Mouse (Mus musculus): ENCODE results near the gene Gm15319.
"Not testable (repeated sequence)": the region's sequence is repeated elsewhere in the genome, so short reads cannot be mapped to it uniquely, and the experiment has no call there.

The Gm15319 gene

GRCm38 (mm10) chr8:20363110-20363509 is at the start of gene Gm15319:
Gene Gm15319 (minus strand): TSS chr8:20363210.
- DNase-seq (ENCODE audit: low read depth, low spot score), result not testable (repeated sequence)

- DNase-seq (ENCODE audit: low read depth, low spot score), result not testable (repeated sequence)
Measured at GRCm38 (mm10) chr8:20410355-20410754, 47.3 kb upstream of the Gm15319 start.

DNA sequence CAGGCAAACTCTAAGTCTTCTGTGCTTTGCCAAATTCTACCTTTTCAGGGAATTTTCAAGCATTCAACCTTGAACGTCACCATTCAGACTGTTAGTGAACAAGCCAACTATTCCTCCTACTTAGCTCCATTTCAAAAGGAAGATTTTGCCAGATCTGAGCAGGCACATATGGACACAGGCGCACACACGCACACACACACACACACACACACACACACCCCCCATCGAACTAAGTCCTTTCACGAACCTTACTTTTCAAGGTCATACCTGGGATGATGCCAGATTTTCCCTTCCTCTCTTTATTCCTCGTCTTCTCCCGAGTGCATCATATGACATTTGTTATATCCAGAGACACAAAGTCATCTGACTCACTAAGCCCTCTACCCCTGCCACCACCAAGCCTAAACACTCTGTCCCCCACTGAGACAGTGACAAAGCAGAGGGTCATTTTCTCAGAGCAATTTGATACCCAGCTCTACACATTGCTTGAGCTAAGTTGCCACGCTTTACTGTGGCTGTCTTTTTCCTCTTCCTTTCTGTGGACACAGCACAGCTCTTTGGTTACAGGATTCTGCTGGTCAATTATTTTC is 45.5 kb upstream of the Gm15319 start:
- not testable (repeated sequence) for DNase-seq (ENCODE audit: low read depth, low spot score)

- not testable (repeated sequence) for DNase-seq (ENCODE audit: low read depth, low spot score)
Measured at GRCm38 (mm10) chr8:20389363-20389739, 26.3 kb upstream of the Gm15319 start.

DNA sequence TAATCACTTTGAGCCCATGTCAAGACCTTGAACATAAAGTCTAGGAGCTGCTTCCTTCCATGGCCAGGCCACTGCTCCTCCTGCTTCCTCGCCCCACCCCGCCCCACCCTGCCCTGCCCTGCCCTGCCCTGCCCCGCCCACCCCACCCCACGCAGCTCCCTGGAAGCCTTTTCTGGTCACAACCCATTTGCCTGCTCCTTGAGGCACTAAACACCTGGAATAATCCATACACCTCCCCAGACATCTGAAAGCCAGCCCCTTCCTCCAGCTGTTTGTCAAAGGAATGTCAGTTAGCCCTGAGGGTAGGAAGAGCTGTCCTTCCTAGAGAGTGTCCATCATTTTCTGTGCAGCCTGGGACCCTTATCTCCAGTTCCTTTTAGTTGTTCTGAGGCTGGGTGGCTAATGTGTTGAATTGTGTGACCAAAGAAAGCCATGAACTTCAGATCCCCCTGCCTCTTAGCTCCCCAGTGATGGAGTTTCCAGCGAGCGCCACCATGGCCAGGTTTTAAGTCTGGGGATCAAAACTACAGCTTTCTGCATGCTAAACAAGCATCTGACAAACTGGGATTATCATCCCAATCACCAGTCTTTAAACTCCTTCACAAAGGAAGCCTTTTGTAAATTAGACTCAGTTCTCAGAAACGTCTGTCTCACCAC is 25.8 kb upstream of the Gm15319 start:
- DNase-seq (ENCODE audit: low read depth, low spot score), result not testable (repeated sequence)

DNA sequence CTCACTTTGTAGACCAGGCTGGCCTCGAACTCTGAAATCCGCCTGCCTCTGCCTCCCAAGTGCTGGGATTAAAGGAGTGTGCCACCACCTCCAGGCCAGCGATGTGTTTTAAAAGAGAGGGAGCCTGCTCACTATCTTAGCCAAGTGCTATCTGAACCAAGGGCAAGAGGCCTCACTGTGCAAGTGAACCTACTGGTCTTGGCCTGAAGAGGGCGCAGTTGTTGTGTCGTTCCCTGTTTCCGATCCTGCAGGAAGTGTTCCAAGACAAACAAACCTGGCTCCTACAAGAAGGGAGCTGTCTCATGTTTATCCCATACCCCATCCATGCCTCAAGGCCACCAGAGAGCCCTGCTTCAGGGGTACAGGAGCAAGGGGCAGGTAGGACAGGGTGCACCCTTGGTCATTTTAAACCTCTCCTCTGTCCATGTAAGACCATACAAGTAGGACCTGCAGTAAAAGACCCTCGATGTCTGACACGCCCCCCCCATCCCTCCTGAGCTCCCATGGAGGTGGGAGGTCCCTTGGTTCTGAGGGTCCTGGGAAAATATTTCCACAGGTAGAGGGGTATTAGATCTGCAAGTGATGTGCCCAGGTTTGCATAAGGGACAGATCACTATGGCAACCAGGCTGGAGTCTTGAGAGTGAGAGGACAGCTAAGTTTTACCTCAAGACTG is 24.2 kb upstream of the Gm15319 start:
- DNase-seq (ENCODE audit: low read depth, low spot score), result not testable (repeated sequence)

DNA sequence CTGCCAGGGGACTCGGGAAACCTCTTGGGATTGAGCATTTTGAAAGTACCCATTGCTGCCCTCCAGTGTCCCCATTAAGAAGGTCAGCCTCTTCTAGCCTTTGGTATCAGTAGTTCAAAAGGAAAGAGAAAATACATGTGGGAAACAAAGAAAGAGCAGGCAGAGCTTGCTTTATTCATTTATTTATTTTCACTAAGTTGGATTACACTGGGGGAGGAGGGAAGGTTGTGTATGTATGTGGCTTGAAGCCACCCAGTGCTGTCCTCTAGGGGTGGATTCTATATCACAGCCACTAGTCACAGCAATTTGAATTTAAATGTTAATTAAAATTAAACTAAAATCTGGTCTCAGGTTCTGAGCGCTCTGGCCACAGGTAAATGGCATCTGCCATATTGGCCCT is 22.0 kb upstream of the Gm15319 start:
- DNase-seq (ENCODE audit: low read depth, low spot score), result not testable (repeated sequence)

DNA sequence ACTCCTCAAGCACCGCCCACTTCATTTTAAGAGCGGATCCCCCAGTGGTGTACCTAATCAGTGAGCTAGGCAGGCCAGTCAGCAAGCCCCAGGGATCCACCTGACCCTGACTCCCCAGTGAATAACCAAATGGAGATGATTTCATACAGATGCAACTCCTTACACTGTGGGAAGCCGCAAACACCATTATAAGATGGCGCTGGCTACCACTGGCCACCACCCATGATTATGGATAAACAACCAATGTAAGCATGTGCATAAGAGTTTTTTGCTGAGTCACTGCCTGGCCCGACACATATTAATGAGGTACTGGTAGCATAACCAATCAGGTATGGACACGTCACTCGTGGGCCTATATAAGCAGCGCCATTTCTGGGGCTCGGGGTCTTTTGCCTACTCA is 21.1 kb upstream of the Gm15319 start:
- not testable (repeated sequence) for DNase-seq (ENCODE audit: low read depth, low spot score)

DNA sequence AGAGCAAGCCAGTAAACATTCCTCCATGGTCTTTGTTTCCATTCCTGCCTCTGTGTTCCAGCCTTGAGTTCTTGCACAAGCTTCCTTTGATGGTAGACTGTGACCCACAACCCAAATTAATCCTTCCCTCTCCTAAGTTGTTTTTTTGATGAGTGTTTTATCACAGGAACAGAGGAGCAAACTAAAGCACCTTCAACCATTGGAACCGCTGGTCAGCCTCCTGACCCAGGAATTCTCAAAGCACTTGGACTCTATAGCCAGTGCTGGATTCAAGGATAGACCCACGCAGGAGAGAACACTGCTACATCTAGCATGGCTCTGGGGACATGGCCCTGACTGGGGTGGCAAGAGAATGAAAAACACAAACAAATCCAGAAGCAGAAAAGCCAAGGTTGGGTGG is 19.1 kb upstream of the Gm15319 start:
- DNase-seq (ENCODE audit: low read depth, low spot score), result not testable (repeated sequence)

DNA sequence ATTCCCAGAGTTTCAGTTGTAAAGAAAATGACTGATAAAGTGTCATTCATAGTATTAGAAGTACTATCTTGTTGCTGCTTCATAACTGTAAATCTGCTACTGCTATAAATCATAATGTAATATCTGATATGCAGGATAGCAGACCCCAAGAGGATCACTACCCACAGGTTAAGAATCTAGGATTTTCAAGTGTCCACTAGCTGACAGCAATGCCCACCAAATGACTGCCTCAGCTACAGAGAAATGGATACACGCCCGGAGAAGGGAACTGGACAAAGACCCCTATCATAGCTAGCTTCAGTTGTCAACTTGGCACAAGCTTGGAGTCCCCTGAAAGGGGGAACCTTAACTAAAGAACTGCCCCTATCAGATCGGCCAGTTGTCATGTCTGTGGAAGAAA is 18.6 kb upstream of the Gm15319 start:
- not testable (repeated sequence) for DNase-seq (ENCODE audit: low read depth, low spot score)

DNA sequence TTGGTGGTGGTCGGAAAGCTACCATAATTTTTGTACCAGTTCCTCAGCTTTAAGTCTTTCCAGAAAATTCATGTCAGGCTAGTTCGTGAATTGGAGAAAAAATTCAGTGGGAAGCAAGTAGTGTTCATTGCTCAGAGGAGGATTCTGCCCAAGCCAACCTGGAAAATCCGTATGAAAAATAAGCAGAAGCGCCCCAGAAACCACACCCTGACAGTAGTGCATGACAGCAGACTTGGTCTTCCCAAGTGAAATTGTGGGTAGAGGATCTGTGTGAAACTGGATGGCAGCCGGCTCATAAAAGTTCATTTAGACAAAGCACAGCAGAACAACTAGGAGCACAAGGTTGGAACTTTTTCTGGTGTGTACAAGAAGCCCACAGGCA is 18.2 kb upstream of the Gm15319 start:
- DNase-seq (ENCODE audit: low read depth, low spot score), result not testable (repeated sequence)

DNA sequence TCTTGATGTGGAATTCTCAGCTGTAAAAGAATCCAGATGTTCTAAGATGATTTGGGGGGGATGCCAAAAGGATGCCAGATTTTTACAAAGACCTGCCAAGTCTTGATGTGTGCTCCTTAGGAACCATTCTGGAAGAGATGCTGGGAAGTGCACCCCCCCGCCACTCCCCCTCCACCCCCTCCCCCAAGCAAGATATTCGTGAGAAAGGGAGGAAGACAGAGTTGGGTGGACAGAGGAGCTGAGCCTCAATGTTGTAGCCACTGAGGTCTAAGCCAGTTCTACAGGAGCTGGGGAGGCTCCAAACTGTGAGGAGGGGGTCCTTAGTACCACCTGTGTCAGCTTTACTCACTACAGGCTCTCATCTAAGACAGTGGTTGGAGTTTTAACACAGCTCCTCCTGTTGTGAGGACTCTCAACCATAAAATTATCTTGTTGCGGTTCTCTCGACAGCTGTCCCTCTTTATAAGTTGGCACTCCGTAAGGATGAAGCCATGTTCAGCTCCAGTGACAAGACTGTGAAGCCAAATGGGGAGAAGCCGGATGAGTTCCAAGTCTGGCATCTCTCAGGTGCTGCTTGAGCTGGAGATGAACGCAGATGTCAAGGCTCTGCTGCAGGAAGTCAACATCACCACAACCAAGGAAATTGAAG is 17.7 kb upstream of the Gm15319 start:
- not testable (repeated sequence) for DNase-seq (ENCODE audit: low read depth, low spot score)

- DNase-seq (ENCODE audit: low read depth, low spot score), result not testable (repeated sequence)
Measured at GRCm38 (mm10) chr8:20379650-20380436, 16.8 kb upstream of the Gm15319 start.

DNA sequence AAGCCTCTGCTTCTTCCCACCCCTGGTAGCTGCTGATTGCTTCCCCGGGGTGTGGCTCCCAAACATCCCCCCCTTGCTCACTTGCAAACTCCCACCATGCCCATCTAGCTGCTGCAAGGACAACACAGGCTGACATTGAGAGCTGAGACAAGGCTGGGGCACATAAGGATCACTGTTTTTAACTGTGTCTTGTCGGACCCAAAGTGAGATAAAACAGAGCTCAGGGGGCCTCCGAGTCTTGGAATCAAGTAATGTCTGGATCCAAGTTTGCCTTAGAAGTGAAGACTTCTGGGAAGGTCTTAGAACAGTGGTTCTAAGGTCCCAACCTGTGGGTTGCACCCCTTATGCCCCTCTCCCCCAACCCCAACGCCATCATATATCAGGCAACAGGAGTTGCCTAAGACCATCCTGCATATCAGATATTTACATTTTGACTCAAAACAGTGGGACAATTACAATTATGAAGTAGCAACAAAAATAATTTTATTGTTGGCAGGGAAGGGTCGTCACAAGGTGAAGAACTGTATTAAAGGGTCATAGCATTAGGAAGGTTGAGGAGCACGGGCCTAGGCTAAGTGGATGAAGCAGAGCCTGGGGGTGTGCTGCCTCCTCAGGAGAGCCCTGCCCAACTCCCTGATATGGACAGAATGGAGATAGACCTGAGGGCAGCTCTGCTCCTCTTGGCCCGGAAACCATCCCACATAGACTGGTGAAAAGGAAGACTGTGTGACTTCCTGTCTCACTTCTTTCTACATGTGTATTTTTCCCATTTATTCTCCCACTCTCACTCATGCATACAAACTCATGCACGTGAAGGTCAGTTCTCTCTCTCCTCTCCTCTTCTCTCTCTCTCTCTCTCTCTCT is 16.0 kb upstream of the Gm15319 start:
- DNase-seq (ENCODE audit: low read depth, low spot score), result not testable (repeated sequence)

DNA sequence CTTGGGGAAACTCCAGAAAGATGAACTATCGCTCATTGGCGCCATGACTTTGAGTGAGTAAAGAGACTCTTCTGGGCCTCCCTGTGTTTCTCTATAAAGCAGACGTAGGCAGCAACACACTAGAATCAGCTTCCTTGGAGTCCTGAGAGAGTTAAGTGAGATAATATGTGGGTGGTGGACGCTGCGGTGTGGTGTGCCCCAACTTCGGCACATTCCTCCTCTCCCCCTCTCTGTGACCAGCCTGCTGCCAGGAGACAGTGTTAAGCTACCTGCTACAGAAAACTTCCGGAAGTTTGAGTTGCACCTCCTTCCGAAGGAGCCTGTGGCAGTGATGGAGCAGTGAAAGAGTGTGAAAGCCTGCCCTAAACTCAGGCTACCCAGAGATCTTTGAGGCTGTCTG is 15.3 kb upstream of the Gm15319 start:
- not testable (repeated sequence) for DNase-seq (ENCODE audit: low read depth, low spot score)

GRCm38 (mm10) chr8:20375698-20376097 is 12.7 kb upstream of the Gm15319 start:
- not testable (repeated sequence) for DNase-seq (ENCODE audit: low read depth, low spot score)

GRCm38 (mm10) chr8:20356386-20356785 is 6.6 kb downstream of the Gm15319 start:
- not testable (repeated sequence) for DNase-seq (ENCODE audit: low read depth, low spot score)

DNA sequence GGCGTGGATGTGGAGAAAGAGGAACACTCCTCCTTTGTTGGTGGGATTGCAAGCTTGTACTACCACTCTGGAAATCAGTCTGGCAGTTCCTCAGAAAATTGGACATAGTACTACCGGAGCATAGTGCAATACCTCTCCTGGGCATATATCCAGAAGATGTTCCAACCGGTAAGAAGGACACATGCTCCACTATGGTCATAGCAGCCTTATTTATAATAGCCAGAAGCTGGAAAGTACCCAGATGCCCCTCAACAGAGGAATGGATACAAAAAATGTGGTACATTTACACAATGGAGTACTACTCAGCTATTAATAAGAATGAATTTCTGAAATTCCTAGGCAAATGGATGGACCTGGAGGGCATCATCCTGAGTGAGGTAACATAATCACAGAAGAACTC is 9.4 kb downstream of the Gm15319 start:
- not testable (repeated sequence) for DNase-seq (ENCODE audit: low read depth, low spot score)

DNA sequence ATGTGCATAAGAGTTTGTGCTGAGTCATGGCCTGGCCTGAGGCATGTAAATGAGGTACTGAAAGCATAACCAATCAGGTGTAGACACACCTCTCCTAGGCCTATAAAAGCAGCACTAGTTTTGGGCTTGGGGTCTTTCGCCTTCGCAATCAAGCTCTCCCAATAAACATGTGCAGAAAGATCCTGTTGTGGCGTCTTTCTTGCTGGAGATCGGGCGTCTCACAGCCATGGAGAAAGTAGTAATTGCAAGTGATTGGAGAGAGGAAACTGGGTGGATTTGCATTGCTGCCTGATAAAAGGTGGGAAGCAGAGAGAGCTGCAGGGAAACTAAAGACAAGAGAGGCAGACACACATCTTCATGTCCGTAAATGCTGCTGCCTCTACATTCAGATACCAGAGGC is 60.3 kb downstream of the Gm15319 start:
- DNase-seq (ENCODE audit: low read depth, low spot score), result not testable (repeated sequence)

DNA sequence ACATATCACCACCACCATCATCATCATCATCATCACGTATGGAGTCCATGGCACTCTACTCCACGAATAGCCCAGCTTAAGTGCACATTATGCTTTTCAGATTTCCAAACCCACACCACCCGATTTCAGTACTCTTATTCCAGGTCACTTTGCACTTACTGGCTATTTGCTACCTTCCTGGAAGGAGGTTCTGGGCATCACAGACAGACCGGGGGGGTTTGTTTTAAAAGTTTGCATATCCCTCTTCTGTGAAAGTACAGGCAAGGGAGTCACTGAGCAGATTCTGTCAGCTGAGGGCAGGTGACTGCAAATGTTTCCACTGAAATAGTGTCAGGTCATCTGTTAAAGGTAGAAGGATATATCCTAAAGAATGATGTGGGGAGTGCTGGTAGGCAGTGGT is 63.0 kb downstream of the Gm15319 start:
- DNase-seq (ENCODE audit: low read depth, low spot score), result not testable (repeated sequence)

Measured in forelimb bud, embryonic 11.5 days (tissue).